Mouse (Mus musculus) granulocyte monocyte progenitor cell, adult 5-6 weeks (primary cell): Measurements from ENCODE around the gene Irak1bp1. TPM values are rescaled to one million over a fixed set of nuclear protein-coding genes. Genes with fewer than 3 reads are reported as not detected.

Experiments used
- ATAC-seq: replicated peaks from 2 replicates; pipeline ENCODE4 v1.8.0; 2016; ENCODE audit warnings: mild to moderate bottlenecking, moderate TSS enrichment, inconsistent platforms; ENCODE audit not compliant: poor library complexity, severe bottlenecking
- total RNA-seq, 2 experiments: library from RNA; stranded (forward) in 1 of 2; stranded (reverse) in 1 of 2; fragments of 200-712, 200-1000 nt in 1 of 2; fragments of >200 nt in 1 of 2; fragmentation: Nextera tagmentation in 1 of 2; gene quantifications; 2 replicates each; pipeline ENCODE4 v1.2.3; 2014 to 2017

Gene Irak1bp1
- total RNA-seq (2014; fragmentation: Nextera tagmentation) (2.9 and 3.4 TPM in 2 replicates), total RNA-seq (2017) (2.5 and 3.8 TPM in 2 replicates)

DNA sequence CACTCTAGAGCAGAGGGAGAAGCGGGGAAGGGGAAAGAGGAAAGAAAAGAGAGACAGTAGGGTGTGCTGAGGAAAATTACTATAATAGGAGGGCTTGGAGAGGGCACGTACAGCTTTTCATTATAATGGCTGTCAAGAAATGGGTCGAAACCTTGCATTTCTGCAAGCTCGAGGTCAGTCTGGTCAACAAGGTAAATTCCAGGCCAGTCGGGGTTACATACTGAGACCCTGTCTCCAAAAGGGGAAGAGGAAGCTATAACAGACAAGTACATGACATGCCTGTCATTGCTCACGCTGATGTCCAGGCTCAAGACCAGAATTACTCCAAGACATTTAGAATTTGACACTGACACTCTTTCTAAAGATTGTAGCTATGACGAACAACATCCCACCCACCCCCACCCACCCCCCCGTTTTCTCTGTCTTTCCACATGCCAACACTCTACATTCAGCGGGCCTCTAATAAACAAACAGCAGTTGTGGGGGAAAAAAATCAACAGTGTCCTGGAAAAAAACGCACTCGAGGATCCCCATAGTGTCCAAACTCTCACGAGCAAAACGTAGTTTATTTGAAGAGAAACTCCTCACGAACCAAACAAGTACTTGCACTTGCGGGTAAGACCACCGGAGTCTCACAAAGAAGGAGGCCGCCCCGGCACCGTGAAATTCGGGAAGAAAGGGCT is at the start of gene Irak1bp1:
Irak1bp1 (plus strand) TSS at position 534 of the 683 bp plus-strand sequence.
- ATAC-seq = peak; percentile 68

DNA sequence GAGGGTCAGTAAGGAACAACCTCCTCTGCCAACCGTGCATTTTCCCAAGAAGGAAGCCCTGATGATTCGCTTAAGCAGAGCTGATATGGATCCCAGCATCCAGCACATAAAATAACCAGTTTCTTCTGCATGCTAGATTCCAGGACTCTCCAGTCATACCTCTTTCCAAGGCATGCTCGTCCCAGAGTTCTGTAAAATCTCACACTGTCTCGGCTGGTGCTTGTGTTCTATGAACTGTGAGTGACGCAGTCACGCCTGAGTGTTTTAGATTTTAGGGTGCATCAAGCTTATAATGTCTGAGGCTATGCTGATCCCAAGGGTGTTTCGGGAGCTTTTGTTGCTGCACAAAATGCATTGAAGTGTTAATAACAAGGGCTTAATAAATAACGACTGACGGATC is 41.0 kb upstream of the Irak1bp1 start:
- ATAC-seq = no peak

DNA sequence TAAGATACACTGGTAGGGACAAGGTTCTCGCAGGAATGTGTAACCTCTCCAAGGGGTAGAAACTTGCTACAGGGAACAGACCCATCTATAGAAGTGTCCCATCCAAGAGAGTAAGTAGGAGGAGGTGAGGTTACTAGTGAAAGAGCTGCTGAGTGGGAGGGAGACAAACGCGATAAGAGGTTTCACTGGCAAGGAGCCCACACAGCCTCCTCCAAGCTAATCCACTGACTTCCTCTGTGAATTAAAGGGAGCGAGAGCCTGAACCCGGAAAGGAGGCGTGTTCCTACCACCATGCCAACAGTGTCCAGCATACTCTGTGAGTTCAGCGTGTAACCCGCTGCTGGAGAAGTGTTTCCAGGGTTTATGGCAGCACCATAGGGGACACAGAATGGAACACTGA is 29.0 kb upstream of the Irak1bp1 start:
- no peak for ATAC-seq

DNA sequence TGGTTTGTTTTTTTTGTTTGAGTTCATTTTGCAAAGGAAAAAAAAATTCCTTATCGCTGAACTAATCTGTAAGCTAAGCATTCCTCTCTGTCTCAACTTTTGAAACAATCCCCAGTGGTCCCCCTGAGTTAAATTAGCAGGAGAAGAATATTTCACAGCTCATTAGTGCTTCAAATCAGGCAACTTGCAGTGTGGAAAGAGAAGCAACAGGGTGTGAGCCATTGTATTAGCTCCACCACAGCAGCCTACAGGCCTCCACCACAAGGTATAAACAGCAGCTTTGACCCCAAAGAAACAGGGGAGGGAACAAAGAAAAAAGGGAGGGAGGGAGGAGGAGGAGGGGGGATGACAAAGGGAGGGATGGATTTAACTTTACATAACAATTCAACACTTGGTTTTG is 22.2 kb upstream of the Irak1bp1 start:
- no peak for ATAC-seq

DNA sequence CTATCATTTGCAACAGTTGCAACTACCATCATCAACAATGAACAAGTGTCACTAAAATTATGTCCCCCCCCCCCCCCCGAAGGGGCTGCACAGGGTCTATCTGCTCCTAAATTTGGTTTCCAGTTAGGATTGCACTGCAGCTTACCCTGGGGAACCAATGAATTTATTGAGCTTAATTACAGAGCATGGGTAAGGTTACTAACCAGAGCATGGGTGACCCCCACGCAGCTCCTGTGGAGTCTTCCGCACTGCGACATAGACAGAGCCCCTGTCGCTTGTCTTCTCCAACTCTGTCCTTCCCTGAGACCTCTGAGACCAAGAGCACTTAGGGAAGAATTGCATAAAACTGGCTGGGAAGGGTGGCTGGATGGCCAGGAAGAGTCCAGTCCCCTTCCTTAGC is 21.7 kb upstream of the Irak1bp1 start:
- ATAC-seq = no peak

DNA sequence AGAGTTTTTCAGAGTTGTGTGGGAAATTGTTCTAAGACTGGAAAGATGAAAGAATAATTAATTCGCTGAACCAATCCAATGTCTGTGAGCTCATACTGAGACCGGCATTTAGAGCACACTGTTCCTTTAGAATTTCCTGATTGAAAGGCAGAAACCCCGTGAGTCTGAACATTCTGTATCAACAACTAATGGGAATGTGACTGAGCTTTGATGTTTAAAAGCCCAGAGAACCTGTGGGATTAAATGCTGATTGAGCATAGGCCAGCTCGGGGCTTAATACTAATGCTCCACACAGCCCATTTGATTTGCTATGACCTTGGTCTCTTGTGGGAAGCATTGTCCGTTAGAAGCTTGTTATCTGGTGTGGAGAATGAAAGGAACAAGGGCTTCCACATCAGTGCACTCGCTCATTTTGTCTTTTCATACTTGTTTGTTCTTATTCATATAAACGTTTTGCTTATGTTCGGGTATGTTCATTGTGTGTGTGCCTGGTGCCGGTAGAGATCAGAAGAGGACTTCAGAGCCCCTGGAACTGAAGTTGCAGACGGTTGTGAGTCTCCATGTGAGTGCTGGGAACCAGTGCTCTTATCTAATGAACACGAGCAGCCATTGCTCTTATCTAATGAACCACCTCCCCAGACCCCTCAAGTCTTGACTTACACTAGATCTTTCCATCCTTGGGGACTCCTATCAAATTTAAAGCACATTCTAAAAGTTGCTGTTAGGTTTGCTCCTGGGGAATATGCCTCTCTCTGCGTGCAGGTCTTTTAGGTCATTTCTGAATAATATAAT is 17.0 kb upstream of the Irak1bp1 start:
- ATAC-seq = no peak

DNA sequence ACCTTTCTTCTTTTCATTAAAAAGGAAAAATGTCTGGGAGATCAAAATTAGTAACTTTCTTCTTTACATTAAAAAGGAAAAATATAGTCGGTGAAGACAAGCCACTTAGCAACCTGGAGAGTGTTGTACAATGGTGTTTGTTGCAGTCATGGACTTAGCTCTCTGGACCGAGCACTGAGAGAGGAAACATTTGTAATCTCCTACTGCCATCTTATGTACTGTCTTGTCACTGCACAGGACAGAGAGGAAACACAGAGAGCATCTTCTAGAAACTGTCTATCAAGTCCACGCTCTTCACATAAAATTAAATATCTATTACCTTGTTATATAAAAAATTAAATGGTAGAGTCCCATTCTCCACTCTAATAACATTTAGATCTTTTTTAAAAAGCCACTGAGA is 14.8 kb upstream of the Irak1bp1 start:
- ATAC-seq = no peak

DNA sequence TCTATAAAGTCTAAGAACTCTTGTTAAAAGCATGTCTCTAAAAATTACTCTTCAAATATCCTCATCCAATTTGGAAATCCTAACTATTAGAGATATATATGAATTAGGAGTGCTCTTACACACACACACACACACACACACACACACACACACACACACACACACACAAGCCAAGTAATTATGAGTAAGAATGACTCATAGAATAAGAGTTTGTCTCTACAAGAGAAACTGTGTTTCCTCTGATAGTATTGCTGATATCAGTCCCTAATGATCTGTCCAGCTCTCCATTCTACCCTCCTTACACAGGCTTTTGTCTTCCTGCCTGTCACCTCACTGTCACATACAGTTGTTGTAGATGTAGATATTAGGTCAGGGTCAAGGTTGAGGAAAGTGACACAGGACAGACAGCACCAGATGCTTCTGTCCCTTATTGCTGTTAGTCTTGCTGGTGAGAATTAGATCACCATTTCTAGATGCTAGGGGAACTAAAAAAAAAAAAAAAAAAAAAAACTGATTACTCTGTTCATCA is 14.0 kb upstream of the Irak1bp1 start:
- no peak for ATAC-seq

DNA sequence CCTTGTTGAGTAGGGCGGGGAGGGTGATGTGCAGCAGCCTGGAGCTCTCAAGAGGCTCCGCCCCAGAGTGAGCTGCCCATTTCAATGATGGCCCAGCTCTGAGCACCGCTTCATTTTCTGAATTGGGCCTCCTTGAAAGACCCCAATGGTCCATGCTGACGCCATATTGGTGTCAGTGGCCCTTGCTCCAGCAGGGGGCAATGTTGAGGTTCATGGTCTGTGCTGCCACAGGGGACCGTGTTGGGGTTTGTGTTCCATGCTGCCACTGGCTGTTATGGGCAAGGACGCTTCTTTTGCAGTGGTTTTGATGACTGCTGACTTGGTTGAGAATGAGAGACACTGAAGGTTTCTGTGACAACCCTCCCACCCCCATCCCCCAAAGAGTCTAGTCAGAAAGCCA is 2.9 kb upstream of the Irak1bp1 start:
- no peak for ATAC-seq

DNA sequence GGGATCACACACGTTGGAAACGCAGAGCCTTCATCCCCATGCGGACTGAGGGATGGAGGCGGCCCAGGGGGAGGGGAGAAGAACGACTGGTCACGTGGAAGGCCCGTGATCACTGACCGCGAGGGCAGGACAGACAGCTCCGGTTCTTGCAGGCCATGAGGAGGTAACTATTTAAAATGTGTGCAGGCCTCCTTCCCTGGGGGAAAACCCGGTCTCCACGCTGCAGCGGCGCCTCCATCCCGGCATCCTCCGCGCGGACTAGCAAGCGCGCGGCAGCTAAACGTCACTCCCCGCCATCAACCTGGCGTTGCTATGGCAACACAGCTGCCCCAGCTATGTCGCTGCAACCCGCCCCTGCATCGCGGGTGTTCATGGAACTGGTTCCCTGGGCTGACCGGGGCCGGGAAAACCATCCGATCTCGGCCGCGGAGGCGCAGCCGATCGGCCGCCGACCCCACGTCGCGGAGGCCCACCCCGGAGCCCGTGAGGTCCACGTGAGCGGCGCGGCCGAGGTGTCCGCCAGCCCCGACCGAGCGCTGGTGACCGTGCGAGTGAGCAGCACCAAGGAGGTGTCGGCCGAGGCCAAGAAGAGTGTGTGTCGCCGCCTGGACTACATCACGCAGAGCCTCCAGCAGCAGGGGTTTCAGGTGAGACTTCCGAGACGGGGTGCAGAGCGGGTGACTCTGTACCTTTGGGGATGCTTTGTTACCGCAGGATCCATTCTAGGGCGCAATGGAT is 522 bp downstream of the Irak1bp1 start:
- peak; percentile 92 for ATAC-seq

DNA sequence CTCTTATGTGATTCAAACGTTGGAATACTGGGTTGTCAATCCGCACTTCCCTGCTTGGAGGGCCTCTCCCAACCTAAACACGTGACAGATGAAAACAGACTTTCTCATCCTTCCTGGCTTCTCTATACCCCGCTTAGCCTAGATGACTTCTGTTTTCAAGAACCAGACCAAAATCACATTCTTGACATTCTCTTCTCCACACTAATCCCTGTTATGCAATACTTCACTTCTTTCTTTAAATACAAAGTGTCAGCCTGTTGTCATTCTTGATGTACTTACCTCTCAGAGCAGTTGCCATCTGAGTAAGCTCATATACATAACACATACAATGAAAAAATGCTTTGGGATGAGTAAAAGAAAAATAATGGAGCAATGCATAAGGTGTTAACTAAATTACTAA is 2.6 kb downstream of the Irak1bp1 start:
- ATAC-seq = no peak

DNA sequence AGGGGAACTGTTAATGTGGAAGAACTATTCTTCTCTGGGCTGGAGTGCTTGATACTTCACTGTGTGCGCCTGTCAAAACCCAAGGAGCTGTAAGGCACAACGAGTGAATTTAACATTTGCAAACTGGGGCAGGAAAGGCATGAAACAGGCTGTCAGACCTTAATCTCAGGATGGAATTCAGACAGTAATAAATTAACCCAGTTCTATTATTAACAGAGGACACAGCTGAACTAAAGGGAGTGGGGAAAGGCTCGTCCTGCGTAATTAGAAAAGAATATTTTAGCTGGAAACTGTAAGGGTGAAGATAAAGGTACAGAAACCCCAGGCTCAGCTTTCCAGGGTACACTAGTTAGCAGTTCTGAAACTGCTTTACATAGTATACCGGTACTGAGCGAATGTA is 6.6 kb downstream of the Irak1bp1 start:
- ATAC-seq = no peak

DNA sequence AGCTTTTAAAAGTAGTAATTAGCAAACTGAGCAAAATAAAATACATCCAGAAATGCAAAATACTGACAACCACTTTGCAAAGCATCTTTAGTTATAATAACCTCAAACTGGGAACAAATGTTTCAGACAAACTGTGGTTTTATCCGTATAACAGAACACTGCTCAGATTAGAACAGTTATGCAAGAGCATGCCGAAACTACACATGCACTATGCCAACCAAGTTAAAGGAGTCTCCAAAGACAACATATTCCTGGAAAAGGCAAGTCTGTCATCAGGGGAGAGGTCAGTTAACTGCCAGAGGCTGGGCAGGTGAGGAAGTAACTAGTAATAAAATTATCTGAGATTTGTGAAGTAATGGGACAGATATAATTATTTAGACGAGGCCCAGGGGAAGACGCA is 13.3 kb downstream of the Irak1bp1 start:
- no peak for ATAC-seq

DNA sequence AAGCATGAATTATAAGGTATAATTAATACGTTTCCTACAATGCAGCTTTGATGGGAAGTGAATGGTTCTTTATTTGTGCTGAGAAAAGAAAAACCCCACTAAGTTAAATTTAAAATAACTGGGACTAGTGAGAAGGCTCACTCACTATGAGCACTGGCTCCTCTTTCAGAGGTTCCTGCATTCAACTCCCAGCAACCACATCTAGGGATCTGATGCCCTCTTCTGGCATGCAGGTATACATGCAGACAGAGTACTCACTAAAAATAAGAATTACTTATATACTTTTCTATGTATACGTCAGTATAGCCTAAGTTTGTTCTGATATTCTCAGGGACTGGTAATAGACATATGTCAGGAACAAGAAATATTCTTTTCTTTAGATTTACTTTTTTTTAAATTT is 24.7 kb downstream of the Irak1bp1 start:
- ATAC-seq = peak; percentile 44; the same call in 1 of the 2 replicates

DNA sequence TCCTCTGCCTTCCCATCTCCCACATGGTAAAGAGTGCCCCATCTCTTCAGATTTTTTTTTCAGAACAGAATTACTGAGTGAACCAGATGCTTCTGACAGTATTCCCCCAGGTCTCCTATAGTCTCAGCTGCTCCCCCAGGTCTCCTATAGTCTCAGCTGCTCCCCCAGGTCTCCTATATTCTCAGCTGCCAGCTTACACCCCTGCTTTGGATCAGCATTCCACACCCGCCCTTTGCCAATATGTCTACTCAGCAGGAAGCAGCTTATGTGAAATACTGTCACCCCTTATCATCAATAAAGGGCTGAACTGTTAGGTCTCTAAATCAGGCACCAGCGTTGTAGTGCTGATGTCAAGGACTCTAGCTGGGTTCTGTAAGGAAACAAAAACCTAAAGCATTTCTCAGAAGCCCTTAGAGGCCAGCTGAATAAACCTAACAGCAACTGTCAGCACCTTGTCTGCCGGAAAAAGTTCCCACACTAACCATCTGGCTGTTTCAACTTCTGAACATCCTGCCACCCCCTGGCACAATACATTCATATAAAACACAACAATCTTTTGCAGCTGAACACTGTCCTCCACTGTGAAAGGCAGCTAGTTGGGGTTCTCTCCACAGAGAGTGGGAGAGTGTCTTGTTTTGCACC is 25.8 kb downstream of the Irak1bp1 start:
- ATAC-seq = no peak

DNA sequence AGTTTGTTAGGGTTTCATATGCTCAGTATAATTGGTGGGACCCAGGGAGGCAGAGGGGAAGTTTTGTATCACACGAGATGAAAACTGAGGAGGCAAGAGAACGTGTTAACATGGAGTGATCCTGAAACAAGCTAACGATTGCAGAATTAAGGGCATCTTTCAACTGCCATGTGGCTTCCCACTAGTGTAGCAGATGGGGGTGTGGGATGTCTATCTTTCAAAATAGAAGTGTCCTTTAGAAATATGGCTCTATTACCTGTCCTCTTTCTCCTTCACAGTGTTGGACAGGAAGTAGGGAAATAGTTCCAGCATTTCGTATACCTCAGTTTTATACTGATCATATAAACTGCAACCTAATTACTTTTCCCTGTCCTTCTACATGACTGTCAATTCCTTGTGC is 26.9 kb downstream of the Irak1bp1 start:
- no peak for ATAC-seq

DNA sequence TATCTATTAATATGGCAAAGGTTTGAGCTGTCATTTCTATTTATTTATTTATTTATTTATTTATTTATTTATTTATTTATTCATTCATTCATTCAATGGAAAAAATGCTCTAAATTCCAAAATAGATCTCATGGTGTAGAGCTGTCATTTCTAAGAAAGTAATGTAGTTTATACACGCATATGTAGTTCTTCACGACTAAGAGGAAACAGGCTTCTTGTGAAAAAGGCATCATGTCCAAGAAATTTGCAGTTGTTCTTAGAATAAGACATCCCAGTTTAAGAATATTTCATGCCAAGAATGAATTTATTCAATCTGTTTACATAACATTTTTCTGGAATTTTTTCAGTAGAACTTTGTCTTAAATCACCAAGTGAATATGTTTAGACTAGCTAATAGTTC is 31.5 kb downstream of the Irak1bp1 start:
- no peak for ATAC-seq

DNA sequence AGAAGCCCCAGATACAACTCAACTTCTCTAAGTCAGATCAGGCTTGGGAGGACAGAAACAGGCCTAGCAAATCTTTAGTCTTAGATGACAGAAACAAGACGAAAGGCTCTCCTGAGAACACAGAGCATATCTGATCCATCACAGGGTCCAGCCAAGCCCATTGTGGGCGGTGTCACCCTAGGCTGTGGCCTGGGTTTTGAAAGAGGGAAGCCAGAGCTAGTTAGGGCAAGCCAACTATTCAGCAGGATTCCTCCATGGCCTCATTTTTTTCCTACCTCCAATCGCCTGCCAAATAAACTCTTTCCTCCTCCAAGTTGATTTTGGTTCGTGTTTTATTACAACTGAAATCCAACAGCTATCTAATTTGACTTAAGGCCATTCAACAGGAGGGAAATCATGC is 32.0 kb downstream of the Irak1bp1 start:
- ATAC-seq = no peak

DNA sequence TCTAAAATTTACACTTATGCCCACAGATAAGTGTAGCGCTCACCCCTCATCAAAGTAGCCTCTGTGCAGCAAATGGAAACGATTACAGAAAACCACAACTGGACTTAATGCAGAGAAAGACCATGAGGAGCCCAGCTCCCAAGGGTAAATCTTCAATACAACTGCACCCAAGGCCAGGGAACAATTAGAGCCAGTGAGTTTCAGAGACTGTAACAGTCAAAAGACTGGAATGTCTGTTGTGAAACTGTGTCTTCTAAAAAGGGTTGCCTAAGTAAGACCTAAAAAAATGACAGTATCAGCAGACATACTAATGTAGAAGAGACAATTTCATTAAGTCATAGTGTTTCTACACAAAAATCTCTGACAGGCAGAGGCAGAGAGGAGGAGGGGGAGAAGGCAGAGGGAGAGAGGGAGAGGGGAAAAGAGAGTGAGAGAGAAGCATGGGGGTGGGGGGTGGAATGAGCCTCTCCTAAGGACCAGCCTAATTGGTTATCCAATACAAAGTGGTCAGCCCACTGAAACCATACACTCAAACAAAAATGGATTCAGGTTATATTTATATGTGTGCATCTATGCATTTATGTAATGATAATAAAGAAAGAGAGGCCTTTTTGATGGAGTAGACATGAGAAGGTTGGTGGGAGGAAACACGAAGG is 32.6 kb downstream of the Irak1bp1 start:
- ATAC-seq = no peak

DNA sequence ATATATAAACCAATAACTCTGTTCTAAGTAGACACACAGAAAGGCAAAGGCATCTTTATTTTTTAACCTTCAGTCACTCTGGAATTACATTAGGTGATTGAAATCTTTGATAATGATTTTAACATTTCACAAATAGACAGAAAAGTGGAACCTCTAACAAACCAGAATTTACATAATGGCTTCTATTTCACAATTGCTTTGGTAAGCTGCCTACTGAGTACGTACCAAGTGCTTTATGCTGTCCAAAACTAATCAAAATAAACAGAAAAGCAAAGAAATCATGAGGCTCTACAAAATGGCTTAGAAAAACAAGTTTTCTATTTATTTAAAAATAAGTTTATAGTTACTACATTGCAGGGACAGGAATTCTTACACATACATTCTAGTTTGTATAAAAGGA is 36.8 kb downstream of the Irak1bp1 start:
- no peak for ATAC-seq
